Mouse (Mus musculus) brain, embryonic 14.5 days (tissue): ENCODE measurements around the gene Hpse2. TPM values are rescaled to one million over a fixed set of nuclear protein-coding genes. Genes with fewer than 3 reads are reported as not detected.
A peak's percentile ranks its signal among the peaks of the same experiment; 100 is the strongest.

ENCODE experiments used
- DNase-seq: peaks from one replicate; pipeline ENCODE4 v3.0.0-alpha.2; 2011; ENCODE audit warnings: low read depth
- CTCF ChIP-seq: fragments of 200-500 bp; IDR thresholded peaks from 2 replicates; pipeline ENCODE4 v1.5.1; 2012; ENCODE audit warnings: inconsistent platforms, mild to moderate bottlenecking, moderate library complexity, borderline replicate concordance; ENCODE audit not compliant: insufficient read depth, insufficient read length; ENCODE audit errors: extremely low read depth
- POLR2A ChIP-seq: fragments of 200-500 bp; IDR thresholded peaks from 2 replicates; pipeline ENCODE4 v1.6.1; 2012; ENCODE audit warnings: mild to moderate bottlenecking, inconsistent platforms, borderline replicate concordance; ENCODE audit not compliant: poor library complexity, insufficient read depth, insufficient read length, severe bottlenecking; ENCODE audit errors: extremely low read depth
- polyA plus RNA-seq: library from polyadenylated mRNA; depleted of rRNA; stranded (reverse); fragments of >200 nt; gene quantifications from 2 replicates; pipeline ENCODE4 v1.2.3, GENCODE M21; 2012

Gene Hpse2
- polyA plus RNA-seq, 1 experiment: 0.18 TPM

GRCm38 (mm10) chr19:42863013-42863412 lies 525.1 kb downstream of the Hpse2 start:
- no peak for TF ChIP-seq CTCF
- no peak for TF ChIP-seq POLR2A
- peak; percentile 2 for DNase-seq

GRCm38 (mm10) chr19:42857096-42857495 lies 531.1 kb downstream of the Hpse2 start:
- TF ChIP-seq CTCF (no peak), POLR2A (no peak)
- DNase-seq: no peak

- no peak for DNase-seq
- no peak for TF ChIP-seq CTCF
Observed at GRCm38 (mm10) chr19:42855649-42856048, 532.5 kb downstream of the Hpse2 start.

- DNase-seq: no peak
- TF ChIP-seq CTCF: no peak
- no peak for TF ChIP-seq POLR2A
Observed at GRCm38 (mm10) chr19:42850444-42850843, 537.7 kb downstream of the Hpse2 start.

- TF ChIP-seq POLR2A (no peak), CTCF (no peak)
- no peak for DNase-seq
Observed at GRCm38 (mm10) chr19:42839621-42840294, 548.4 kb downstream of the Hpse2 start.

- DNase-seq: peak; percentile 2
- TF ChIP-seq CTCF (no peak), POLR2A (no peak)
Observed at GRCm38 (mm10) chr19:42839118-42839517, 549.0 kb downstream of the Hpse2 start.

GRCm38 (mm10) chr19:42838271-42838670 lies 549.9 kb downstream of the Hpse2 start:
- no peak for DNase-seq
- TF ChIP-seq POLR2A (no peak), CTCF (no peak)

GRCm38 (mm10) chr19:42837591-42837990 lies 550.6 kb downstream of the Hpse2 start:
- TF ChIP-seq POLR2A (no peak), CTCF (no peak)

GRCm38 (mm10) chr19:42833126-42833525 lies 555.0 kb downstream of the Hpse2 start:
- no peak for DNase-seq
- TF ChIP-seq CTCF (no peak), POLR2A (no peak)

More at GRCm38 (mm10) chr19:42837591-42837990, 550.6 kb downstream of the Hpse2 start:
- peak; percentile 12 for DNase-seq

- no peak for TF ChIP-seq POLR2A
- TF ChIP-seq CTCF: no peak
- DNase-seq: no peak
Observed at GRCm38 (mm10) chr19:42832251-42832650, 555.9 kb downstream of the Hpse2 start.

GRCm38 (mm10) chr19:42829196-42829595 lies 559.0 kb downstream of the Hpse2 start:
- TF ChIP-seq CTCF (no peak), POLR2A (no peak)
- no peak for DNase-seq

GRCm38 (mm10) chr19:42827843-42828242 lies 560.3 kb downstream of the Hpse2 start:
- DNase-seq: no peak
- TF ChIP-seq POLR2A (no peak), CTCF (no peak)
